Mouse (Mus musculus) cerebellum, adult (tissue): Measurements from ENCODE around the gene Ssr3.

Source experiments
- ATAC-seq: cut with Nextera tagmentation; 2 replicates; pipeline ENCODE4 v1.9.2; 2017; ENCODE audit warnings: mild to moderate bottlenecking, moderate library complexity, mixed read lengths; ENCODE audit not compliant: insufficient number of reproducible peaks, low FRiP score, low TSS enrichment

Ssr3 gene

GRCm38 (mm10) chr3:65378724-65379123 lies 13.7 kb downstream of the Ssr3 start:
- no peak for ATAC-seq

- ATAC-seq = no peak
These were observed 17.7 kb downstream of the Ssr3 start for GRCm38 (mm10) chr3:65374729-65375128.

- ATAC-seq = no peak
These were observed 18.7 kb downstream of the Ssr3 start for GRCm38 (mm10) chr3:65373594-65374182.

- no peak for ATAC-seq
These were observed 19.9 kb downstream of the Ssr3 start for GRCm38 (mm10) chr3:65372552-65372951.

- ATAC-seq = no peak
These were observed 24.5 kb downstream of the Ssr3 start for GRCm38 (mm10) chr3:65367944-65368343.

- ATAC-seq = no peak
These were observed 26.3 kb downstream of the Ssr3 start for GRCm38 (mm10) chr3:65365921-65366710.

GRCm38 (mm10) chr3:65365184-65365583 lies 27.2 kb downstream of the Ssr3 start:
- ATAC-seq = no peak

GRCm38 (mm10) chr3:65363438-65363837 lies 29.0 kb downstream of the Ssr3 start:
- no peak for ATAC-seq

- ATAC-seq = no peak
These were observed 32.1 kb downstream of the Ssr3 start for GRCm38 (mm10) chr3:65360163-65360969.

- no peak for ATAC-seq
These were observed 33.6 kb downstream of the Ssr3 start for GRCm38 (mm10) chr3:65358841-65359240.

- ATAC-seq = no peak
These were observed 34.1 kb downstream of the Ssr3 start for GRCm38 (mm10) chr3:65358275-65358674.

- ATAC-seq = no peak
These were observed 36.9 kb downstream of the Ssr3 start for GRCm38 (mm10) chr3:65355479-65355878.

- ATAC-seq = no peak
These were observed 39.0 kb downstream of the Ssr3 start for GRCm38 (mm10) chr3:65353263-65354037.

GRCm38 (mm10) chr3:65352278-65353127 lies 39.9 kb downstream of the Ssr3 start:
- no peak for ATAC-seq

GRCm38 (mm10) chr3:65346176-65346575 lies 46.2 kb downstream of the Ssr3 start:
- no peak for ATAC-seq

GRCm38 (mm10) chr3:65340173-65340951 lies 52.1 kb downstream of the Ssr3 start:
- ATAC-seq = no peak

GRCm38 (mm10) chr3:65337835-65338464 lies 54.5 kb downstream of the Ssr3 start:
- ATAC-seq = no peak
